Mouse (Mus musculus) mouse trophoblast stem cell (cell line): ENCODE measurements around the gene Rab19.
"Not testable (repeated sequence)": the region's sequence is repeated elsewhere in the genome, so short reads cannot be mapped to it uniquely, and the experiment has no call there.

ENCODE experiments used
- in situ Hi-C, 2 experiments: fragments of 300-500 bp; cut with MseI, MboI; formaldehyde crosslinking; loops; 2 replicates in 1 of 2; 3 replicates in 1 of 2; pipeline ENCODE4 v1.15.1; 2025

Rab19 gene

GRCm38 (mm10) chr6:39429007-39429788 lies 48.2 kb downstream of the Rab19 start:
- in situ Hi-C loops: no loop called here

GRCm38 (mm10) chr6:39430722-39431121 lies 49.7 kb downstream of the Rab19 start:
- in situ Hi-C loops: no loop called here

GRCm38 (mm10) chr6:39433174-39433573 lies 52.2 kb downstream of the Rab19 start:
- in situ Hi-C loops: no loop called here

GRCm38 (mm10) chr6:39433701-39434100 lies 52.7 kb downstream of the Rab19 start:
- in situ Hi-C loops: no loop called here

- in situ Hi-C loops: no loop called here
These were observed 53.3 kb downstream of the Rab19 start for GRCm38 (mm10) chr6:39434111-39434885.

GRCm38 (mm10) chr6:39434886-39435492 lies 54.0 kb downstream of the Rab19 start:
- in situ Hi-C loops: no loop called here

GRCm38 (mm10) chr6:39435875-39436274 lies 54.9 kb downstream of the Rab19 start:
- in situ Hi-C loops: no loop called here

- in situ Hi-C loops: not testable (repeated sequence)
These were observed 56.5 kb downstream of the Rab19 start for GRCm38 (mm10) chr6:39437519-39437918.
